Mouse (Mus musculus): ENCODE data around the gene Atp13a2. TPM values are rescaled to one million over a fixed set of nuclear protein-coding genes. Genes with fewer than 3 reads are reported as not detected.

Atp13a2 gene
- polyA plus RNA-seq, 1 experiment = 1.5 TPM

- peaks cover 38% of the 10 kb centered on the region for H3K4me1 ChIP-seq (ENCODE audit: control insufficient read depth)
Observed at GRCm38 (mm10) chr4:140987476-140987875, 803 bp downstream of the Atp13a2 start.

GRCm38 (mm10) chr4:140988706-140989290 lies 2.1 kb downstream of the Atp13a2 start:
- Histone ChIP-seq H3K4me1 (ENCODE audit: control insufficient read depth) (peaks cover 31% of the 10 kb centered on the region), H3K4me3 (replicated peaks) (no peak overlapping the region), H3K36me3 (ENCODE audit: control insufficient read depth) (peaks cover 7% of the 10 kb centered on the region), H3K27me3 (ENCODE audit: control insufficient read depth) (no peaks in the 10 kb centered on the region), H3K9me3 (ENCODE audit: control insufficient read depth, low read length) (no peaks in the 10 kb centered on the region)
- TF ChIP-seq GATA1 (IDR thresholded peaks at IDR 0.05; ENCODE audit: low read length) = no peak
- TF ChIP-seq TAL1 (IDR thresholded peaks at IDR 0.05; ENCODE audit: low read length) = no peak

More at GRCm38 (mm10) chr4:140987476-140987875, 803 bp downstream of the Atp13a2 start:
- Histone ChIP-seq H3K4me3 (replicated peaks) (peak overlapping the region; percentile 80), H3K9me3 (ENCODE audit: control insufficient read depth, low read length) (no peaks in the 10 kb centered on the region), H3K36me3 (ENCODE audit: control insufficient read depth) (peaks cover 3% of the 10 kb centered on the region; the same call in 1 of the 2 replicates), H3K27me3 (ENCODE audit: control insufficient read depth) (no peaks in the 10 kb centered on the region)
- TF ChIP-seq TAL1 (IDR thresholded peaks at IDR 0.05; ENCODE audit: low read length) (no peak), GATA1 (IDR thresholded peaks at IDR 0.05; ENCODE audit: low read length) (no peak)

GRCm38 (mm10) chr4:140989447-140989846 lies 2.8 kb downstream of the Atp13a2 start:
- Histone ChIP-seq H3K36me3 (ENCODE audit: control insufficient read depth) (peaks cover 14% of the 10 kb centered on the region), H3K4me3 (replicated peaks) (no peak overlapping the region), H3K9me3 (ENCODE audit: control insufficient read depth, low read length) (no peaks in the 10 kb centered on the region), H3K4me1 (ENCODE audit: control insufficient read depth) (peaks cover 31% of the 10 kb centered on the region), H3K27me3 (ENCODE audit: control insufficient read depth) (no peaks in the 10 kb centered on the region)
- TF ChIP-seq TAL1 (IDR thresholded peaks at IDR 0.05; ENCODE audit: low read length) = no peak

GRCm38 (mm10) chr4:140992215-140992614 lies 5.5 kb downstream of the Atp13a2 start:
- Histone ChIP-seq H3K4me1 (ENCODE audit: control insufficient read depth) (peaks cover 28% of the 10 kb centered on the region), H3K9me3 (ENCODE audit: control insufficient read depth, low read length) (no peaks in the 10 kb centered on the region), H3K4me3 (replicated peaks) (no peak overlapping the region), H3K27me3 (ENCODE audit: control insufficient read depth) (no peaks in the 10 kb centered on the region), H3K36me3 (ENCODE audit: control insufficient read depth) (peaks cover 36% of the 10 kb centered on the region)
- TF ChIP-seq TAL1 (IDR thresholded peaks at IDR 0.05; ENCODE audit: low read length) (no peak), GATA1 (IDR thresholded peaks at IDR 0.05; ENCODE audit: low read length) (no peak)

- Histone ChIP-seq H3K36me3 (ENCODE audit: control insufficient read depth) (peaks cover 38% of the 10 kb centered on the region), H3K4me3 (replicated peaks) (no peak overlapping the region), H3K27me3 (ENCODE audit: control insufficient read depth) (no peaks in the 10 kb centered on the region), H3K4me1 (ENCODE audit: control insufficient read depth) (peaks cover 22% of the 10 kb centered on the region), H3K9me3 (ENCODE audit: control insufficient read depth, low read length) (no peaks in the 10 kb centered on the region)
- TF ChIP-seq GATA1 (IDR thresholded peaks at IDR 0.05; ENCODE audit: low read length) (no peak), TAL1 (IDR thresholded peaks at IDR 0.05; ENCODE audit: low read length) (no peak)
Observed at GRCm38 (mm10) chr4:140993846-140994245, 7.2 kb downstream of the Atp13a2 start.

GRCm38 (mm10) chr4:140995811-140996210 lies 9.1 kb downstream of the Atp13a2 start:
- Histone ChIP-seq H3K4me3 (replicated peaks) (no peak overlapping the region), H3K9me3 (ENCODE audit: control insufficient read depth, low read length) (no peaks in the 10 kb centered on the region), H3K36me3 (ENCODE audit: control insufficient read depth) (peaks cover 47% of the 10 kb centered on the region), H3K27me3 (ENCODE audit: control insufficient read depth) (no peaks in the 10 kb centered on the region), H3K4me1 (ENCODE audit: control insufficient read depth) (peaks cover 16% of the 10 kb centered on the region)
- TF ChIP-seq TAL1 (IDR thresholded peaks at IDR 0.05; ENCODE audit: low read length) (no peak), GATA1 (IDR thresholded peaks at IDR 0.05; ENCODE audit: low read length) (no peak)

DNA sequence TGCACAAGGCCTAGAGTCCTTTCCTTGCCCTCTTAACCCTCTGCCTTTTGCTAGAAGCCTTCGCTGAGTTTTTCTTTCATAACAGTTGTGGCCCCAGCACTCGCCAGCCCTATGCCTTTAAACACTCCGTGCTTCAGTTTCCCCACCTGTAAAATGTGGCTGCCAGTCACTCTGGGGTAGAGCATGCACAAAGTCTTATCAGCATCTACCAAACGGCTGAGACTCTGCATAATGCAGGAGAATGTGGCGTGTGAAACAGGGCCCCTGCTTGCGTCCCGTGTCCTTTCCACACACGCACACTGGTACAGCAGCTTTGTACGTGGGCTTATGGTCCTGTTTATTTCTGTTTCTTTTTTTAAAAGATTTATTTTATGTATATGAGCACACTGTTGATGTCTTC lies 10.1 kb downstream of the Atp13a2 start:
- H3K4me1 ChIP-seq (ENCODE audit: control insufficient read depth) = peaks cover 12% of the 10 kb centered on the region
- H3K27me3 ChIP-seq (ENCODE audit: control insufficient read depth) = no peaks in the 10 kb centered on the region
- H3K4me3 ChIP-seq (replicated peaks) = no peak overlapping the region
- TF ChIP-seq TAL1 (IDR thresholded peaks at IDR 0.05; ENCODE audit: low read length) = no peak
- TF ChIP-seq GATA1 (IDR thresholded peaks at IDR 0.05; ENCODE audit: low read length) = no peak
- peaks cover 51% of the 10 kb centered on the region for H3K36me3 ChIP-seq (ENCODE audit: control insufficient read depth)
- no peaks in the 10 kb centered on the region for H3K9me3 ChIP-seq (ENCODE audit: control insufficient read depth, low read length)

- peaks cover 16% of the 10 kb centered on the region for H3K27me3 ChIP-seq (ENCODE audit: control insufficient read depth)
- peaks cover 27% of the 10 kb centered on the region for H3K4me1 ChIP-seq (ENCODE audit: control insufficient read depth)
- TF ChIP-seq TAL1 (IDR thresholded peaks at IDR 0.05; ENCODE audit: low read length) (no peak), GATA1 (IDR thresholded peaks at IDR 0.05; ENCODE audit: low read length) (no peak)
- H3K9me3 ChIP-seq (ENCODE audit: control insufficient read depth, low read length) = peaks cover 10% of the 10 kb centered on the region
- peaks cover 46% of the 10 kb centered on the region for H3K36me3 ChIP-seq (ENCODE audit: control insufficient read depth)
- no peak overlapping the region for H3K4me3 ChIP-seq (replicated peaks)
Observed at GRCm38 (mm10) chr4:141005983-141006382, 19.3 kb downstream of the Atp13a2 start.

DNA sequence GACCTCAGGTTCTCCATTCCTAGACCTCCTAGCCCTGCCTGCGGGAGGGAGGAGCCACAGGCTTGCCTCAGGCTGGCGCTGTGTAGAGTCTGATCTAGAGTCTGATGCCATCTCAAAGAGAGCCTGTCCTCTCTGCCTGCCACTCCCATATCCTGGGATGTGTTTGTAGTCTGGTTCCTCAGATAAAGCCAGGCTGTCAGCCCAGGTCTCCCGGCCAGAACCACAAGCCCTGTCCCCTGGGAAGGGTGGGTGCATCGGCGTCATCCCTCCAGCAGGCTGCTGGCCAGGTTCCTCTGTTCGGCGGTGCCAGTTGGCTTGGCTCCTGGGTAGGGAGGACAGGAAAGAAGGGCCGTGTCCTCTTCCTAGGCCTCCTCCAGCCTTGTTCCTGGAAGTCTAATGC lies 21.4 kb downstream of the Atp13a2 start:
- H3K9me3 ChIP-seq (ENCODE audit: control insufficient read depth, low read length) = peaks cover 10% of the 10 kb centered on the region
- no peak for TF ChIP-seq TAL1 (IDR thresholded peaks at IDR 0.05; ENCODE audit: low read length)
- no peak for TF ChIP-seq GATA1 (IDR thresholded peaks at IDR 0.05; ENCODE audit: low read length)
- H3K4me3 ChIP-seq (replicated peaks) = no peak overlapping the region
- peaks cover 27% of the 10 kb centered on the region for H3K4me1 ChIP-seq (ENCODE audit: control insufficient read depth)
- peaks cover 29% of the 10 kb centered on the region for H3K27me3 ChIP-seq (ENCODE audit: control insufficient read depth)
- peaks cover 35% of the 10 kb centered on the region for H3K36me3 ChIP-seq (ENCODE audit: control insufficient read depth)

GRCm38 (mm10) chr4:141010118-141010517 lies 23.4 kb downstream of the Atp13a2 start, which contains the start of gene Mfap2:
TSS of gene Mfap2 (plus strand) at chr4:141010418.
- H3K36me3 ChIP-seq (ENCODE audit: control insufficient read depth) = peaks cover 20% of the 10 kb centered on the region

More at GRCm38 (mm10) chr4:141010118-141010517, 23.4 kb downstream of the Atp13a2 start, which contains the start of gene Mfap2:
- Histone ChIP-seq H3K9me3 (ENCODE audit: control insufficient read depth, low read length) (peaks cover 10% of the 10 kb centered on the region), H3K4me3 (replicated peaks) (no peak within 1 kb of the TSS), H3K27me3 (ENCODE audit: control insufficient read depth) (peaks cover 29% of the 10 kb centered on the region), H3K4me1 (ENCODE audit: control insufficient read depth) (peaks cover 27% of the 10 kb centered on the region)
- TF ChIP-seq GATA1 (IDR thresholded peaks at IDR 0.05; ENCODE audit: low read length) = no peak
- no peak for TF ChIP-seq TAL1 (IDR thresholded peaks at IDR 0.05; ENCODE audit: low read length)
